Mouse (Mus musculus) olfactory bulb, adult 2 months (tissue): ENCODE results near the gene Emc1.

Source experiments
- CTCF ChIP-seq: fragments of 200-500 bp; IDR thresholded peaks from 2 replicates; pipeline ENCODE4 v1.5.1; 2012; ENCODE audit warnings: low read depth, mild to moderate bottlenecking, low read length, moderate library complexity; ENCODE audit not compliant: insufficient read depth
- POLR2A ChIP-seq: fragments of 200-500 bp; IDR thresholded peaks from 2 replicates; pipeline ENCODE4 v1.6.1; 2012; ENCODE audit warnings: mild to moderate bottlenecking, low read depth, low read length, moderate library complexity; ENCODE audit not compliant: insufficient read depth

- TF ChIP-seq CTCF (no peak), POLR2A (0 out of 2 replicates have a peak, but pooled peaks have one; percentile 35)
Measured at GRCm38 (mm10) chr4:139351931-139352711, at the start of gene Emc1, which contains the start of the genes Mrto4 and Ubr4.
